Mouse (Mus musculus): ENCODE measurements at regions not wholly inside any gene's neighbourhood (a gene's known extent, or its start where the extent isn't known, plus 50 kb on each side); places are given as distances from the start of the nearest gene placed in this dataset.

- TF ChIP-seq ZMIZ1 (IDR thresholded peaks at IDR 0.05; ENCODE audit: low read depth, low read length): no peak
- no peak for TF ChIP-seq MAFK (IDR thresholded peaks at IDR 0.05; ENCODE audit: insufficient replicate concordance, low read length)
- no peak for TF ChIP-seq POLR2A (IDR thresholded peaks at IDR 0.05; ENCODE audit: low read depth, low read length)
- TF ChIP-seq CTCF (conservative IDR thresholded peaks at IDR 0.05 in 1 of 2, IDR thresholded peaks at IDR 0.05 in 1 of 2; ENCODE audit: low read depth in 2 of 2, low read length in 2 of 2): no peak
- no peak for TF ChIP-seq SMC3 (IDR thresholded peaks at IDR 0.05; ENCODE audit: low read depth, low read length)
- TF ChIP-seq EP300 (IDR thresholded peaks at IDR 0.05; ENCODE audit: low read length): no peak
- no peak for TF ChIP-seq UBTF (IDR thresholded peaks at IDR 0.05; ENCODE audit: low read depth, low read length)
- no peak for TF ChIP-seq CHD2 (IDR thresholded peaks at IDR 0.05; ENCODE audit: low read length)
- TF ChIP-seq POLR2AphosphoS2 (IDR thresholded peaks at IDR 0.05; ENCODE audit: low read depth, low read length): no peak
Observed at GRCm38 (mm10) chr2:75569756-75570155, 89.3 kb upstream of the Hnrnpa3 start.
